Mouse (Mus musculus): ENCODE measurements around the gene Gins2. TPM values are rescaled to one million over a fixed set of nuclear protein-coding genes. Genes with fewer than 3 reads are reported as not detected.

The Gins2 gene
- total and polyA plus RNA-seq, 2 experiments from 2014 or later: 8.4 to 18.1 TPM

GRCm38 (mm10) chr8:120547562-120547961 lies 41.5 kb downstream of the Gins2 start:
- TF ChIP-seq CTCF (IDR thresholded peaks at IDR 0.05): no peak
- Histone ChIP-seq H3K4me1 (ENCODE audit: insufficient read depth, low read length) (peaks cover 48% of the 10 kb centered on the region), H3K4me2 (ENCODE audit: low read depth, low read length, poor library complexity, severe bottlenecking) (no peak overlapping the region), H3K9ac (replicated peaks; ENCODE audit: low read length, poor library complexity, severe bottlenecking) (no peak overlapping the region), H3K36me3 (ENCODE audit: insufficient read depth, low read length) (no peaks in the 10 kb centered on the region), H3K9me3 (ENCODE audit: low read length) (no peaks in the 10 kb centered on the region), H3K27me3 (ENCODE audit: insufficient read depth, low read length) (no peaks in the 10 kb centered on the region), H3K4me3 (ENCODE audit: low read depth, low read length) (no peak overlapping the region), H3K27ac (ENCODE audit: low read depth, low read length) (no peak overlapping the region)
- ATAC-seq (ENCODE audit: low FRiP score) (no peak), DNase-seq (ENCODE audit: low spot score) (no peak)
- 76% methylated on average over 9 of the region's 9 CpGs for WGBS

- no peak for ATAC-seq (ENCODE audit: low FRiP score)
- TF ChIP-seq CTCF (IDR thresholded peaks at IDR 0.05): no peak
- H3K27ac ChIP-seq (ENCODE audit: low read depth, low read length): no peak overlapping the region
- H3K4me2 ChIP-seq (ENCODE audit: low read depth, low read length, poor library complexity, severe bottlenecking): no peak overlapping the region
- H3K4me3 ChIP-seq (ENCODE audit: low read depth, low read length): no peak overlapping the region
- H3K4me1 ChIP-seq (ENCODE audit: insufficient read depth, low read length): peaks cover 34% of the 10 kb centered on the region; the same call in 1 of the 2 replicates
- H3K9ac ChIP-seq (replicated peaks; ENCODE audit: low read length, poor library complexity, severe bottlenecking): no peak overlapping the region
- H3K27me3 ChIP-seq (ENCODE audit: insufficient read depth, low read length): no peaks in the 10 kb centered on the region
- no peaks in the 10 kb centered on the region for H3K36me3 ChIP-seq (ENCODE audit: insufficient read depth, low read length)
- no peak for DNase-seq (ENCODE audit: low spot score)
- 90% methylated on average over 5 of the region's 5 CpGs for WGBS
- no peaks in the 10 kb centered on the region for H3K9me3 ChIP-seq (ENCODE audit: low read length)
Observed at GRCm38 (mm10) chr8:120544155-120544554, 44.9 kb downstream of the Gins2 start.

- ATAC-seq (ENCODE audit: low FRiP score) (no peak), DNase-seq (ENCODE audit: low spot score) (peak; percentile 52)
- H3K4me2 ChIP-seq (ENCODE audit: low read depth, low read length, poor library complexity, severe bottlenecking): no peak overlapping the region
- no peak overlapping the region for H3K4me3 ChIP-seq (ENCODE audit: low read depth, low read length)
- no peaks in the 10 kb centered on the region for H3K9me3 ChIP-seq (ENCODE audit: low read length)
- H3K4me1 ChIP-seq (ENCODE audit: insufficient read depth, low read length): peaks cover 34% of the 10 kb centered on the region
- no peak overlapping the region for H3K9ac ChIP-seq (replicated peaks; ENCODE audit: low read length, poor library complexity, severe bottlenecking)
- no peaks in the 10 kb centered on the region for H3K27me3 ChIP-seq (ENCODE audit: insufficient read depth, low read length)
- no peak for TF ChIP-seq CTCF (IDR thresholded peaks at IDR 0.05)
- H3K27ac ChIP-seq (ENCODE audit: low read depth, low read length): no peak overlapping the region
- no peaks in the 10 kb centered on the region for H3K36me3 ChIP-seq (ENCODE audit: insufficient read depth, low read length)
- 57% methylated on average over 8 of the region's 8 CpGs for WGBS
Observed at GRCm38 (mm10) chr8:120543416-120544055, 45.6 kb downstream of the Gins2 start.

- Histone ChIP-seq H3K4me3 (ENCODE audit: low read depth, low read length) (no peak overlapping the region), H3K4me2 (ENCODE audit: low read depth, low read length, poor library complexity, severe bottlenecking) (no peak overlapping the region), H3K4me1 (ENCODE audit: insufficient read depth, low read length) (peaks cover 30% of the 10 kb centered on the region), H3K9ac (replicated peaks; ENCODE audit: low read length, poor library complexity, severe bottlenecking) (0 out of 2 replicates have a peak overlapping the region, but pooled peaks have one; percentile 19), H3K27me3 (ENCODE audit: insufficient read depth, low read length) (no peaks in the 10 kb centered on the region), H3K9me3 (ENCODE audit: low read length) (no peaks in the 10 kb centered on the region), H3K36me3 (ENCODE audit: insufficient read depth, low read length) (no peaks in the 10 kb centered on the region), H3K27ac (ENCODE audit: low read depth, low read length) (0 out of 2 replicates have a peak overlapping the region, but pooled peaks have one; percentile 1)
- ATAC-seq (ENCODE audit: low FRiP score): no peak
- TF ChIP-seq CTCF (IDR thresholded peaks at IDR 0.05): no peak
- no peak for DNase-seq (ENCODE audit: low spot score)
- 19% methylated on average over 13 of the region's 13 CpGs for WGBS
Observed at GRCm38 (mm10) chr8:120542995-120543394, 46.1 kb downstream of the Gins2 start.

- H3K4me2 ChIP-seq (ENCODE audit: low read depth, low read length, poor library complexity, severe bottlenecking): peak overlapping the region; percentile 100
Observed at GRCm38 (mm10) chr8:120539775-120540625, 49.1 kb downstream of the Gins2 start.

GRCm38 (mm10) chr8:120539381-120539774 lies 49.7 kb downstream of the Gins2 start:
- no peak for DNase-seq (ENCODE audit: low spot score)
- Histone ChIP-seq H3K4me1 (ENCODE audit: insufficient read depth, low read length) (peaks cover 38% of the 10 kb centered on the region), H3K36me3 (ENCODE audit: insufficient read depth, low read length) (no peaks in the 10 kb centered on the region), H3K27me3 (ENCODE audit: insufficient read depth, low read length) (no peaks in the 10 kb centered on the region), H3K4me3 (ENCODE audit: low read depth, low read length) (peak overlapping the region; percentile 64; the same call in 1 of the 2 replicates), H3K9ac (replicated peaks; ENCODE audit: low read length, poor library complexity, severe bottlenecking) (no peak overlapping the region), H3K9me3 (ENCODE audit: low read length) (no peaks in the 10 kb centered on the region), H3K4me2 (ENCODE audit: low read depth, low read length, poor library complexity, severe bottlenecking) (peak overlapping the region; percentile 100), H3K27ac (ENCODE audit: low read depth, low read length) (peak overlapping the region; percentile 92)
- ATAC-seq (ENCODE audit: low FRiP score): no peak
- 34% methylated on average over 5 of the region's 6 CpGs for WGBS
- no peak; the same call in 1 of the 2 replicates for TF ChIP-seq CTCF (IDR thresholded peaks at IDR 0.05)

More at GRCm38 (mm10) chr8:120539775-120540625, 49.1 kb downstream of the Gins2 start:
- Histone ChIP-seq H3K4me3 (ENCODE audit: low read depth, low read length) (no peak overlapping the region), H3K4me1 (ENCODE audit: insufficient read depth, low read length) (peaks cover 34% of the 10 kb centered on the region), H3K27me3 (ENCODE audit: insufficient read depth, low read length) (no peaks in the 10 kb centered on the region), H3K9ac (replicated peaks; ENCODE audit: low read length, poor library complexity, severe bottlenecking) (no peak overlapping the region), H3K27ac (ENCODE audit: low read depth, low read length) (peak overlapping the region; percentile 92), H3K9me3 (ENCODE audit: low read length) (no peaks in the 10 kb centered on the region), H3K36me3 (ENCODE audit: insufficient read depth, low read length) (no peaks in the 10 kb centered on the region)
- 19% methylated on average over 23 of the region's 23 CpGs for WGBS
- ATAC-seq (ENCODE audit: low FRiP score) (no peak), DNase-seq (ENCODE audit: low spot score) (no peak)
- no peak for TF ChIP-seq CTCF (IDR thresholded peaks at IDR 0.05)

All from midbrain, postnatal 0 days (tissue).